Mouse (Mus musculus) cerebellum, postnatal 14 days (tissue): ENCODE measurements around the gene Prkd1.

Source experiments
- DNase-seq, 2 experiments: peaks; one replicate each; pipeline ENCODE4 v3.0.0; 2021; ENCODE audit warnings: mixed read lengths in 2 of 2

Prkd1 gene

GRCm38 (mm10) chr12:50314634-50315033 is 334.3 kb downstream of the Prkd1 start:
- peak; percentile 35 to 41 for DNase-seq

GRCm38 (mm10) chr12:50309276-50309675 is 339.6 kb downstream of the Prkd1 start:
- DNase-seq = no peak

- DNase-seq = peak; percentile 32 to 44
These were observed 347.6 kb downstream of the Prkd1 start for GRCm38 (mm10) chr12:50301334-50301733.

- DNase-seq = no peak
These were observed 352.8 kb downstream of the Prkd1 start for GRCm38 (mm10) chr12:50296067-50296466.

GRCm38 (mm10) chr12:50295549-50295948 is 353.3 kb downstream of the Prkd1 start:
- DNase-seq = no peak

- no peak for DNase-seq
These were observed 356.1 kb downstream of the Prkd1 start for GRCm38 (mm10) chr12:50292834-50293233.
